Mouse (Mus musculus) embryonic fibroblast, embryonic 13.5 days (primary cell): ENCODE measurements around the gene Gm30191.
A peak's percentile ranks its signal among the peaks of the same experiment; 100 is the strongest.

Experiments used
- CTCF ChIP-seq: IDR thresholded peaks from 2 replicates; pipeline ENCODE4 v1.5.1; 2011; ENCODE audit warnings: mild to moderate bottlenecking, control low read depth, low read length, moderate library complexity, borderline replicate concordance; ENCODE audit not compliant: insufficient read depth
- POLR2A ChIP-seq: IDR thresholded peaks from 2 replicates; pipeline ENCODE4 v1.6.1; 2011; ENCODE audit warnings: low read depth, mild to moderate bottlenecking, control low read depth, low read length, moderate library complexity

DNA sequence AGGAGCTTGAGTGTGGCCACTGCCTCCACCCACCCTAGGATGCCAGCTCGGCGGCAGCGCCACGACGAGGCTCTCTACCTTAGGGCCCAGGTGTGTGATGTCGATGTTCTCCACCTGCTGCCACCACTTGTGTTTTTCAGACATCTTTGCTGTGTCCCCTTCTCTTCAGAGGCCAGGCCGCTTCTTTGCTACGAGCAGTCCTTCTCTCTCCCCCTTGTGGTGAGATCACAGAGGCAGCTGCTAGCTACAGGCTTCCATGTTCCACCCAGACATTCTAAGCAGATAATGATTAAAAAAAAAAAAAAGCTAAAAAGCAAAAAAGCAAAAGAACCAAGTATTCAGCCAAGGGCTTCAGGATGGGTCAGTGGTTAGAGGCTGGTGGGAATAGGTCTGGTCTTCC lies 19.5 kb upstream of the Gm30191 start, which contains the start of gene Catsper4:
- peak; percentile 16; the same call in 1 of the 2 replicates for TF ChIP-seq CTCF
- TF ChIP-seq POLR2A: no peak
